Mouse (Mus musculus) lung, embryonic 14.5 days (tissue): ENCODE results near the gene Slc13a3. TPM values are rescaled to one million over a fixed set of nuclear protein-coding genes. Genes with fewer than 3 reads are reported as not detected.

Experiments used
- ATAC-seq: fragments of 200-750 bp; cut with Nextera tagmentation; 2 replicates; pipeline ENCODE4 v1.8.0; 2017; ENCODE audit warnings: mild to moderate bottlenecking, moderate TSS enrichment, moderate library complexity; ENCODE audit not compliant: insufficient read depth
- DNase-seq: peaks from one replicate; pipeline ENCODE4 v3.0.0-alpha.2; 2015
- H3K27ac ChIP-seq: fragments of 300-500 bp; sonication (generic); 2 replicates; pipeline ENCODE4 v1.5.1; 2014; ENCODE audit warnings: low read depth, mild to moderate bottlenecking, moderate library complexity
- H3K27me3 ChIP-seq: fragments of 300-500 bp; sonication (generic); 2 replicates; pipeline ENCODE4 v1.6.1; 2014; ENCODE audit warnings: low read length, control low read depth; ENCODE audit not compliant: insufficient read depth
- H3K36me3 ChIP-seq: fragments of 300-500 bp; sonication (generic); 2 replicates; pipeline ENCODE4 v1.6.1; 2014; ENCODE audit warnings: control low read depth; ENCODE audit not compliant: insufficient read depth
- H3K4me1 ChIP-seq: fragments of 300-500 bp; sonication (generic); 2 replicates; pipeline ENCODE4 v1.6.1; 2014; ENCODE audit warnings: antibody characterized with exemption, control low read depth; ENCODE audit not compliant: insufficient read depth
- H3K4me2 ChIP-seq: fragments of 300-500 bp; sonication (generic); 2 replicates; pipeline ENCODE4 v1.6.1; 2014; ENCODE audit warnings: mild to moderate bottlenecking
- H3K4me3 ChIP-seq: fragments of 300-500 bp; sonication (generic); 2 replicates; pipeline ENCODE4 v1.5.1; 2014; ENCODE audit warnings: low read depth, low read length
- H3K9ac ChIP-seq: fragments of 300-500 bp; sonication (generic); 2 replicates; pipeline ENCODE4 v1.6.1; 2014
- H3K9me3 ChIP-seq: fragments of 300-500 bp; sonication (generic); 2 replicates; pipeline ENCODE4 v1.6.1; 2016; ENCODE audit warnings: low read depth, low read length, control low read depth
- CTCF ChIP-seq: IDR thresholded peaks from 2 replicates; pipeline ENCODE4 v1.5.1; 2016; ENCODE audit warnings: antibody characterized with exemption, low read depth
- WGBS: fragments of 180-500 bp; shearing (Covaris S2); extraction: QIAGEN DNeasy Blood & Tissue Kit; methylation state at CpG from one replicate; pipeline ENCODE4 v1.1.7; 2014; 5-methylcytosine and 5-hydroxymethylcytosine counted together
- polyA plus RNA-seq: library from polyadenylated mRNA; unstranded; fragments of >200 nt; fragmentation: Nextera tagmentation; extraction: Ambion mirVana; gene quantifications from 2 replicates; pipeline ENCODE4 v1.2.1, GENCODE M21; 2014

Slc13a3 gene
- polyA plus RNA-seq, 1 experiment from 2014 or later, result 0.30 TPM

DNA sequence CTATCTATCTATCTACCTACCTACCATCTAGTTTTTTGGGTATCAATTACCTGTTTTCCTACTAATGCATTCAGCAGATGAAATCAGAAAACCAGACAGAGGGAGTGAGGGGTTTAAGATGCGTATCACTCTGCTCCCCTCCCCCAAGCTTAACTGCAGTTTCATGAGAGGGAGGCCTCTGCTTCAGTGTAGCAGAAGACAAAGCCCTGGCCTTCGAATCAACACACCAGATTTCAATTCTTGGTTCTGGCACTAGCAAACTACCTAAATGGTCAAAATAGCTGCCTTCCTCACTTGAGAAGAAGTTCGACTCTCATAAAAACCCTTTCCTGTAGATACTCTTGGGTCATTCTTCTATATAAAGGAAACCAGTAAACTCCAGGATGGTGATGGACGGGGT is 85.7 kb downstream of the Slc13a3 start:
- Histone ChIP-seq H3K9ac (peak overlapping the region; percentile 89), H3K36me3 (peaks cover 46% of the 10 kb centered on the region), H3K4me1 (0 out of 2 replicates have a peak, but pooled peaks cover 4% of the 10 kb centered on the region), H3K27me3 (no peaks in the 10 kb centered on the region), H3K4me3 (peak overlapping the region; percentile 76), H3K9me3 (no peaks in the 10 kb centered on the region), H3K4me2 (peak overlapping the region; percentile 72), H3K27ac (peak overlapping the region; percentile 71)
- DNase-seq (peak; percentile 38), ATAC-seq (no peak)
- TF ChIP-seq CTCF, result no peak
- WGBS, result 8% methylated on average over 4 of the region's 4 CpGs

- 96% methylated on average over 25 of the region's 25 CpGs for WGBS
- no peak for TF ChIP-seq CTCF
Observed at GRCm38 (mm10) chr2:165380050-165380449, 93.0 kb downstream of the Slc13a3 start.

DNA sequence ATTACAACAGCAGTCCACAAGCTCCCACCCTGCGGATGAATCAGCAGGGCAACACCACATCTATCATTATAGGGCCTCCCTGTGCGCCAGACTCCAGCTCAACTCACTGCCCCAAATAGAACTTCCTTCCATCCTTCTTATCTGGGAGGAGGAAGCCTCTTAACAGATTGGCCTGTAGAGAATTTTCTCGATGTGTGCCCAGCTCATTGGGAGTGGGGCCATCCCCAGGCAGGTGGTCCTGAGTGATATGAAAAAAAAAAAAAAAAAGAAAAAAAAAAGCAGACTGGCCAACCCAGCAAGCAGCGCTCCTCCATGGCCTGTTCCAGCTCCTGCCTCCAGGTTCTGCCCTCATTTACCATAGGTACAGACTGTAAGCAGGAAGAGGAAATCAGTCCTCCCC is 97.0 kb downstream of the Slc13a3 start:
- H3K9me3 ChIP-seq, result peaks cover 8% of the 10 kb centered on the region; the same call in 1 of the 2 replicates
- H3K4me1 ChIP-seq, result no peaks in the 10 kb centered on the region; the same call in 1 of the 2 replicates
- DNase-seq (peak; percentile 19), ATAC-seq (no peak)
- H3K27me3 ChIP-seq, result no peaks in the 10 kb centered on the region
- 50% methylated on average over 4 of the region's 4 CpGs for WGBS
- H3K27ac ChIP-seq, result no peak overlapping the region
- TF ChIP-seq CTCF, result no peak
- no peak overlapping the region for H3K4me2 ChIP-seq
- H3K4me3 ChIP-seq, result no peak overlapping the region
- H3K36me3 ChIP-seq, result peaks cover 58% of the 10 kb centered on the region
- no peak overlapping the region for H3K9ac ChIP-seq

More at GRCm38 (mm10) chr2:165380050-165380449, 93.0 kb downstream of the Slc13a3 start:
- Histone ChIP-seq H3K9me3 (peaks cover 11% of the 10 kb centered on the region; the same call in 1 of the 2 replicates), H3K27me3 (no peaks in the 10 kb centered on the region), H3K9ac (no peak overlapping the region), H3K27ac (no peak overlapping the region), H3K4me3 (no peak overlapping the region), H3K4me1 (no peaks in the 10 kb centered on the region), H3K4me2 (no peak overlapping the region), H3K36me3 (peaks cover 93% of the 10 kb centered on the region)
- DNase-seq (no peak), ATAC-seq (no peak)

- no peaks in the 10 kb centered on the region for H3K27me3 ChIP-seq
- peaks cover 3% of the 10 kb centered on the region; the same call in 1 of the 2 replicates for H3K9me3 ChIP-seq
- no peaks in the 10 kb centered on the region; the same call in 1 of the 2 replicates for H3K4me1 ChIP-seq
- WGBS, result 90% methylated on average over 5 of the region's 5 CpGs
- no peak overlapping the region for H3K9ac ChIP-seq
- no peak overlapping the region for H3K4me3 ChIP-seq
- DNase-seq (no peak), ATAC-seq (no peak)
- no peak overlapping the region for H3K27ac ChIP-seq
- no peak overlapping the region for H3K4me2 ChIP-seq
- TF ChIP-seq CTCF, result no peak
- peaks cover 53% of the 10 kb centered on the region for H3K36me3 ChIP-seq
Observed at GRCm38 (mm10) chr2:165375478-165375877, 97.6 kb downstream of the Slc13a3 start.

GRCm38 (mm10) chr2:165371066-165371465 is 102.0 kb downstream of the Slc13a3 start:
- Histone ChIP-seq H3K27ac (no peak overlapping the region), H3K9ac (no peak overlapping the region), H3K4me3 (no peak overlapping the region), H3K4me1 (peaks cover 11% of the 10 kb centered on the region), H3K27me3 (peaks cover 10% of the 10 kb centered on the region; the same call in 1 of the 2 replicates), H3K4me2 (no peak overlapping the region), H3K9me3 (no peaks in the 10 kb centered on the region), H3K36me3 (peaks cover 14% of the 10 kb centered on the region; the same call in 1 of the 2 replicates)
- ATAC-seq, result no peak
- no peak for TF ChIP-seq CTCF
- peak; percentile 20 for DNase-seq
- 25% methylated on average over 3 of the region's 3 CpGs for WGBS

DNA sequence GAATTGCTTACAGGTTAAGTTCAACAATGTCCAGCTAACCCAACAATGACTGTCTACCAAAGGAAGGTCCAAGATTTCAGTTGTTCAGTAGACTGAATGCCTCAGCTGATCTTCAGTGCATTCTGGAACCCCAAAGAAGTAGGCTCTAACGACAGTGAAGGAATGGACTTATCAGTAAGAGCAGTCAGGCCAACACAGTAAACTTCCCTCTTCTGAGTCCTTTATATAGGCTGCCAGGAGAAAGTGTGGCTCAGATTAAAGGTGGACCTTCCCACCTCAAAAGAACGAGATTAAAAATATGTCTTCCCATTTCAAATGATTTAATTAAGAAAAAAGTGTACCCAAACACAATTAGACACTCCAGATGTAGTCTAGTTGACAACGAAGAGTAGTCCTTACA is 102.7 kb downstream of the Slc13a3 start:
- H3K4me1 ChIP-seq, result peaks cover 11% of the 10 kb centered on the region
- H3K36me3 ChIP-seq, result peaks cover 9% of the 10 kb centered on the region; the same call in 1 of the 2 replicates
- H3K4me3 ChIP-seq, result no peak overlapping the region
- no peak for ATAC-seq
- no peak for TF ChIP-seq CTCF
- no peak for DNase-seq
- no peak overlapping the region for H3K27ac ChIP-seq
- H3K9ac ChIP-seq, result no peak overlapping the region
- no peaks in the 10 kb centered on the region for H3K9me3 ChIP-seq
- 68% methylated on average over 3 of the region's 3 CpGs for WGBS
- H3K27me3 ChIP-seq, result peaks cover 10% of the 10 kb centered on the region; the same call in 1 of the 2 replicates
- H3K4me2 ChIP-seq, result no peak overlapping the region

DNA sequence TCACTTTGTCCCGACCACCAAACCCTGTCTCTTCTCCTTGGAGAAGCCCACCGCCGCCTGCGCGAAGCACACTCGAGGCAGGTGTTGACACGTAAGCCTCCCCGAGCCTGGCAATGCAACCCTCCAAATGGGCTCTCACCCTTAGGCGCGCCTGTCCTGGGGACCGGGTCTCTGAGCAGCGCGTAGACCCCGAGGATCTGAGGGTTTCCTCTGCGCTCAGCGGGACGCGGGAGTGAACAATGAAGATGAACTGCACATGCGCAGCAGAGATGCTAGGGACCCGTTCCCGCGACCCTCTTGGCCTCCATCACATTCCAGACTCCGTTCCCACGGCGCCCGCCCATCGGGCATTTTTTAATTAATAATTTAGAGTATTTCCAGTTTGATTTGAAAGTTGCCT is 104.5 kb downstream of the Slc13a3 start, which contains the start of gene Zfp663:
Zfp663 (minus strand) TSS at position 234 of the 400 bp plus-strand sequence.
- Histone ChIP-seq H3K9ac (no peak within 1 kb of the TSS), H3K27me3 (peaks cover 16% of the 10 kb centered on the region; the same call in 1 of the 2 replicates), H3K4me1 (peaks cover 11% of the 10 kb centered on the region), H3K27ac (no peak within 1 kb of the TSS), H3K36me3 (no peaks in the 10 kb centered on the region), H3K4me2 (peak within 1 kb of the TSS; percentile 55), H3K4me3 (peak within 1 kb of the TSS; percentile 23), H3K9me3 (no peaks in the 10 kb centered on the region)
- ATAC-seq, result no peak
- TF ChIP-seq CTCF, result no peak
- WGBS, result 1% methylated on average over 27 of the region's 27 CpGs
- DNase-seq, result peak; percentile 40
